Mouse (Mus musculus) cerebellum, postnatal 14 days (tissue): ENCODE data around the gene Lrp10.

Experiments
- DNase-seq, 2 experiments: peaks; one replicate each; pipeline ENCODE4 v3.0.0; 2021; ENCODE audit warnings: mixed read lengths in 2 of 2

The Lrp10 gene

GRCm38 (mm10) chr14:54477172-54477909 lies 13.4 kb downstream of the Lrp10 start:
- no peak for DNase-seq

GRCm38 (mm10) chr14:54479451-54479920 lies 15.5 kb downstream of the Lrp10 start:
- no peak for DNase-seq

DNA sequence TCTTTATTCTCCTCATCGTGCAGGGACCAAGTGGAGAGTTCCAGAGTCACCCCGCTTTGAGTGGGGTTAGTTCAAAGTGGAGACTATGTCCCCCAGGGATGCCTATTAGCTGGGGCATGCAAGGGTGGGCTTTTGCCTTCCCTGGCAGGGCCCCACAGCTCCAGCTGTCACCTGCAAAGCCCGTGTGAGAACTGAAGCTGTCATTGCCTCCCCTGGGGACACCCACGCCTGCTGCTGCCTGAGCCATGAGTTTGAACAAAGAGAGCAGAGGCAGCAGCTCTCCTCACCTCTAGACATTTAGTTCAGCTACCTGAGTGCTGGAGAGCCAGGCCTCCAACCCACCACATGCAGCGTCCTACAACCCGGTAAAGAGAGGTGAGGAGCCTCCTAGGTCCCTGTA lies 16.7 kb downstream of the Lrp10 start:
- DNase-seq = no peak

GRCm38 (mm10) chr14:54481402-54481801 lies 17.5 kb downstream of the Lrp10 start:
- DNase-seq = no peak

GRCm38 (mm10) chr14:54482498-54482897 lies 18.6 kb downstream of the Lrp10 start:
- peak; percentile 47 to 65 for DNase-seq

DNA sequence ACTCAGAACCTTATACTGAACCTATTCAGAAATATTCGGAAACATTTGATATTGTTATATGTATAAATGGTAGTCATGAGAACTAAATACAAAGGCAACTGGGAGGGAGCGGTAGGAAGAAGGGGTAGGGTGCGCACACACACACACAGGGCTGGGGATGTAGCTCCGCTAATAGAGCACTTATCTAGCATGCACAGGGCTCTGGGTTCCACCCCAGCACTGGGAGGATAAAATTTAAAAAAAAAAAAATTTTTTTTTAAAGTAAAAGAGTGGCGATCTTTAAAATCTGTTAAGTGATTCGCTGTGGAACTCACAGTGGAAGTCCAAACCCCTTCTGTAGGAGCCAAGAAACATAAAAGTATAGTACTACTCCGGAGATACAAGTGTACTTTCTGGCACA lies 22.0 kb downstream of the Lrp10 start:
- no peak for DNase-seq

- DNase-seq = no peak
These were observed 23.8 kb downstream of the Lrp10 start for GRCm38 (mm10) chr14:54487732-54488131.

DNA sequence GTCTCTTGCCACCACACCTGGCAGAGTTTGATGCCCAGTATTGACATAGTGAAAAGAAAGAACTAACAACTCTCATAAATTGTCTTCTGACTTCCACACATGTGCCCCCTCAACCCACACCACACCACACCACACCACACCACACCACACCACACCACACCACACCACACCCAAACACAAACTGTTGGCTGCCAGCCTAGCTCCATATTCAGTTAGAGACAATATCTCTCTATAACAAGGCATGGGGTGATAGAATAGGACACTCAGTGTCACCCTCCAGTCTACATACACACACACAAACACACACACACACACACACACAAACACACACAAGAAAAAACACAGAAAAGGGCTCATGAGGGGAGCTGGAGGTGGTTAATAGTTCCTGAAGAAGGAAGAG lies 24.4 kb downstream of the Lrp10 start:
- no peak for DNase-seq

- DNase-seq = no peak
These were observed 28.6 kb downstream of the Lrp10 start for GRCm38 (mm10) chr14:54492345-54493131.

- DNase-seq = no peak
These were observed 29.3 kb downstream of the Lrp10 start for GRCm38 (mm10) chr14:54493236-54493635.

DNA sequence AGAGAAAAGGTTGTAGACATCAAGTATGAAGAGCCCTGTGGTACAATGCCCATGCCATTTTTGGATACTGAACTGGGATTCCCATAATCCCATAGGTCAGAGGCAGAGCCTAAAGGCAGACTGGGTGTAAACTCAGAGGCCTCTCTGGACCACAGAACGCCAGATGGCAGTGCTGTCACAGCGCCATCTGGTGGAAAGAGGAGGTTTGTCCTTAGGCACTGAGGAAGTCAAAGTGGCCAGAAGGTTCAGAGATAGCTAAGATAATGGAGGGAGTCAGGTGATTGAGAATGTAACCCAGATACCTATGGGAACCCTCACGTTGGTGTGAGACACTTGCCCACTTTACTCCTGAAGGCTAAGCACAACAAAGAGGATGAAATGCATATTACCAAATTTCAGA lies 30.3 kb downstream of the Lrp10 start:
- peak; percentile 82 to 86 for DNase-seq

DNA sequence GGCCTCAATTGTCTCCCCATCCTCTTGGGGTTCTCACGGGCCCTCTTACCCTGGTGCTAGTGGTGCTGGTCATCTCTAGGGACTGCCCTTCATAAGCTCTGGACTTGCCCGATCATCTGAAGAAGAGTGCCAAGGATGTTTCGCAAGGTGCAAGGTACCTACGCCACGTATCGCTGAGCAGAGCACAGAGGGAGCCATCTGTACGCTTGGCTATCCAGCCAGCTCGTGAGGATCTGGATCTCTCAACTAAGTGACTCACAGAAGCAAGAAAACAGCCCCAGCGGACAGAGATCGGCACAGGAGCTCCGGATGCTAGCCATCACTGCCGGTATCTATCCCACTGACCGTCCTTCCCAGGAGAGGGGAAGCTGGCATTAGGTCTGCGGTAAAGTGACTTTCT lies 32.8 kb downstream of the Lrp10 start:
- DNase-seq = no peak

DNA sequence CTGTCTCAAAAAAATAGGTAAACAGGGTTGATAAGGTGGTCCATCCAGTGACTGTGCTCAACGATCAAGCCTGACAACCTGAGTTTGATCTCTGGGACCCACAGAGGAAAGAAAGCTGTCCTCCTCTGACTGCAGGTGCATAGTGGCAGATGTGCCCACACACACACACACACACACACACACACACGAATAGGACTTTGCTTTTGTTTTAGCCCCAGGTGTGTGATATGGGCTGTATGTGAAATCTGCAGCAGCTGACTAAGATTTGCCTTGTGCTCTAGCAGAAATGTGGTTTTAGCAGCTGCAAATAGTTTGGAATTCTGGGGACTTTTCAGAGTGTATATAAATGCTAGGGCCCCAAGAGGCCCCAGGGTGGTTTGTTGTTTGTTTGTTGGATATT lies 35.4 kb downstream of the Lrp10 start:
- no peak for DNase-seq

DNA sequence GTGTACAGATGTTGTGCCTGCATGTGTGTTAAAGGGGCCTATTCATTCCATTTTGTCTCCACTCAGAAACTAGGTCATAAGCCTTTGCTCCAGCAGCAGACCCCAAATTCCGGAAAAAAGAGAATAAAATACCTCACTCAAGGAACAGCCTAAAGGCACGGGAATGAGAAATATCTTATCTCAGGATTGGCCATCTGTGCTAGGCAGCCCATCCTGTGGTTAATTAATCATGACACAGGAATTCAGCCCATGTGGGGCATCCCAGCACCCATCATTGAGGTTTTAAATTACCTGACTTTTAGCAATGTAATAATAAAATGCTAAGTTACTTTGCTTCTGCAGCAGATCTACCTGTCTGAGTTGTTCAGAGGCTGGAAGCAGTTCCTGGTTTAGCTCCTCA lies 37.4 kb downstream of the Lrp10 start:
- DNase-seq = no peak

GRCm38 (mm10) chr14:54503092-54503491 lies 39.2 kb downstream of the Lrp10 start:
- no peak for DNase-seq

DNA sequence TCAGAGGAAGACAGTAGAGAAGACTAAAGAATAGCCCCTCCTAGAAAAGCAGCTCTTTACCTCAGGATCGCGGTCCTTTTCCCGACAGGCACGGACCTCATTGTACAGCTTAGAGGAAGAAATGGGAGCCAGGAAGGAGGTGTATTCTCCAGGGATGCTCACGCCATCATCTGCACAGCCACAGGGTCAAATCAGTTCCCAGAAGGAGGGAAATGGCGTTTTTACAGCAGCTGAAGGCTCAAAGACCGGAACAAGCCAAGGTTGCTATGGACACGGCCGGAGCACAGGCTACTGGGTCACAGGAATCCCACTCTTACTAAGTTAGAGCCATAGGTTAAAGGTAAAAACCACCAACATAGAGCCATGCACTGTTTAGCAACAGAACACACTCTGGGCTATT lies 45.8 kb downstream of the Lrp10 start:
- DNase-seq = no peak

DNA sequence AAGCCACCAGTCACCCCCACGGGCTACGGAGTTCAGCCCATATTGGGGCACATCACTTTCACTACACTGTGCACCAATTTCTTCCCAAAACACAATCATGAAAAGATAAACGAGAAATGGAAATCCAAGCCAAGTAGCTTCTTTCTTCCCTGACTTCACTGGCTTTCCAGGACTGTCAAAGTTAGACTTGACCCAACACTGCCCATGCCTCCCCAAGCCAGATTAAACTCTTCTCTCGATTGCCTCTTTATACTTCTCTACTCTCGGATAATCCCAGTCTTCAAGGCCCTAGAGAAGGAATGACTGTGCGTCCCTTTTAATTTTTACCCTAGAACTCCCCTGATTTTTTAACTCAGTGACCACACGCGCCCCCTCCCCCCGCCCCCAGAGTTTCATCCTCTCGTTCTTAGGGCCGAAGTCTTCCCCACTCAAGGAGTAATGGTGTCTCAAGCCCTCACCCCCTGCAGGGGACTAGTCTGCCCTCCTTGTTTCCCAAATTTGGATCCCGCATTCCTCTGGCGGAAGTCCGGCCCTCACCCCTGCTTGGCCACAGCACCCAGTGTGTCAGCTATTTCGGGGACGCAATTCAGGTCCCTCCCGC lies 52.9 kb downstream of the Lrp10 start:
- no peak for DNase-seq
